Mouse (Mus musculus): ENCODE measurements at regions not wholly inside any gene's neighbourhood (a gene's known extent, or its start where the extent isn't known, plus 50 kb on each side); places are given as distances from the start of the nearest gene placed in this dataset.
A peak's percentile ranks its signal among the peaks of the same experiment; 100 is the strongest.

GRCm38 (mm10) chr1:73362122-73362521 lies 346.4 kb upstream of the Tnp1 start:
- intact Hi-C loops (cut with DNase I): loop anchor here (5.0 to 10.0 kb wide), 2 partner anchors 463 to 485 kb away; no protein-coding TSS in a partner anchor
- peak overlapping the region; percentile 75 for H3K27ac ChIP-seq
- H3K4me3 ChIP-seq: no peak overlapping the region
- no peak for TF ChIP-seq CTCF (IDR thresholded peaks at IDR 0.05)
- peak; percentile 51 for DNase-seq

GRCm38 (mm10) chr1:73361300-73361699 lies 345.6 kb upstream of the Tnp1 start:
- H3K27ac ChIP-seq: peak overlapping the region; percentile 75
- intact Hi-C loops (cut with DNase I): loop anchor here (5.0 to 10.0 kb wide), 2 partner anchors 464 to 484 kb away; no protein-coding TSS in a partner anchor
- no peak for TF ChIP-seq CTCF (IDR thresholded peaks at IDR 0.05)
- H3K4me3 ChIP-seq: peak overlapping the region; percentile 35; the same call in 1 of the 2 replicates
- peak; percentile 76 for DNase-seq

- intact Hi-C loops (cut with DNase I): no loop called here
- DNase-seq: no peak
- no peak overlapping the region for H3K27ac ChIP-seq
- no peak overlapping the region for H3K4me3 ChIP-seq
- TF ChIP-seq CTCF (IDR thresholded peaks at IDR 0.05): no peak
Measured at GRCm38 (mm10) chr1:73354447-73354846, 338.7 kb upstream of the Tnp1 start.

- H3K27ac ChIP-seq: no peak overlapping the region
- H3K4me3 ChIP-seq: no peak overlapping the region
- intact Hi-C loops (cut with DNase I): no loop called here
- no peak for TF ChIP-seq CTCF (IDR thresholded peaks at IDR 0.05)
- DNase-seq: no peak
Measured at GRCm38 (mm10) chr1:73348476-73348875, 332.8 kb upstream of the Tnp1 start.

GRCm38 (mm10) chr1:73344587-73344986 lies 328.9 kb upstream of the Tnp1 start:
- Histone ChIP-seq H3K4me3 (no peak overlapping the region), H3K27ac (no peak overlapping the region)
- no peak for DNase-seq
- TF ChIP-seq CTCF (IDR thresholded peaks at IDR 0.05): no peak
- intact Hi-C loops (cut with DNase I): no loop called here

- no peak for DNase-seq
- intact Hi-C loops (cut with DNase I): no loop called here
- Histone ChIP-seq H3K27ac (no peak overlapping the region), H3K4me3 (no peak overlapping the region)
- no peak for TF ChIP-seq CTCF (IDR thresholded peaks at IDR 0.05)
Measured at GRCm38 (mm10) chr1:73341911-73342310, 326.2 kb upstream of the Tnp1 start.

GRCm38 (mm10) chr1:73337401-73337800 lies 321.7 kb upstream of the Tnp1 start:
- no peak overlapping the region; the same call in 1 of the 2 replicates for H3K27ac ChIP-seq
- intact Hi-C loops (cut with DNase I): no loop called here
- no peak for TF ChIP-seq CTCF (IDR thresholded peaks at IDR 0.05)
- no peak overlapping the region for H3K4me3 ChIP-seq
- DNase-seq: no peak

- no peak for DNase-seq
- Histone ChIP-seq H3K4me3 (no peak overlapping the region), H3K27ac (no peak overlapping the region)
- TF ChIP-seq CTCF (IDR thresholded peaks at IDR 0.05): no peak
- intact Hi-C loops (cut with DNase I): no loop called here
Measured at GRCm38 (mm10) chr1:73309556-73309955, 293.8 kb upstream of the Tnp1 start.

- no peak for DNase-seq
- TF ChIP-seq CTCF (IDR thresholded peaks at IDR 0.05): no peak
- Histone ChIP-seq H3K27ac (no peak overlapping the region), H3K4me3 (no peak overlapping the region)
- intact Hi-C loops (cut with DNase I): no loop called here
Measured at GRCm38 (mm10) chr1:73308420-73308819, 292.7 kb upstream of the Tnp1 start.

- Histone ChIP-seq H3K27ac (no peak overlapping the region), H3K4me3 (no peak overlapping the region)
- DNase-seq: no peak
- intact Hi-C loops (cut with DNase I): no loop called here
- TF ChIP-seq CTCF (IDR thresholded peaks at IDR 0.05): no peak
Measured at GRCm38 (mm10) chr1:73307194-73307593, 291.5 kb upstream of the Tnp1 start.

GRCm38 (mm10) chr1:73299978-73300688 lies 284.4 kb upstream of the Tnp1 start:
- DNase-seq: no peak
- Histone ChIP-seq H3K4me3 (no peak overlapping the region), H3K27ac (no peak overlapping the region)
- TF ChIP-seq CTCF (IDR thresholded peaks at IDR 0.05): no peak
- intact Hi-C loops (cut with DNase I): no loop called here

GRCm38 (mm10) chr1:73285342-73285741 lies 269.6 kb upstream of the Tnp1 start:
- TF ChIP-seq CTCF (IDR thresholded peaks at IDR 0.05): no peak
- DNase-seq: no peak
- no peak overlapping the region for H3K4me3 ChIP-seq
- no peak overlapping the region for H3K27ac ChIP-seq
- intact Hi-C loops (cut with DNase I): no loop called here

GRCm38 (mm10) chr1:73274480-73274879 lies 258.8 kb upstream of the Tnp1 start:
- intact Hi-C loops (cut with DNase I): loop anchor here (1.0 to 5.0 kb wide), 2 partner anchors 162 to 396 kb away; no protein-coding TSS in a partner anchor
- TF ChIP-seq CTCF (IDR thresholded peaks at IDR 0.05): peak; percentile 81
- Histone ChIP-seq H3K27ac (no peak overlapping the region), H3K4me3 (no peak overlapping the region)
- no peak for DNase-seq

All from gastrocnemius, adult 2 months (tissue).